14 mouse cellular contexts compared by ENCODE assay signal in the genomic region with DNA sequence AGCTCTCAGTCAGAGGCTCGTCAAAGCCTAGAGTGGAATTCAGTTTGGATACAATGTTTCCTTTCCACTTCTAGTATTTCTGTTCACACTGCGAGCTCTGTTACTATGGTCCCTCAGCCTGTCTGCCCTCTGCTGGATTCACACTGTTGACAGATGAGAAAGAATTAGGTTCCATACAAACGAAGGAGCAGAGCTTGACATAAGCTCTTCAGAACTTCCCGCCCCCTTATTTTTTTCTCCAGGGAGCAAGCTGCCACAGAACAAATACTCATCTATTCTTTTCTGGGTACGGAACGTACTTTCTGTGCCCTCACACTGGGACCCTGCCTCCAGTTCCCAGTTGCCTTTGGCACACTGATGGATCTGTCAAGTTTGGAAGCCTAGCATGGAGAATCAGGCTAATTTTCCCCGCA.
DNase-seq lines count a peak whose midpoint lies in the region; ATAC-seq and TF ChIP-seq lines count a peak whose summit lies in the region.
"Had no signal": no experiment of that assay in that cellular context is flagged by ENCODE, and none has a peak within 500 bp of the region (broad histone marks: within the 10 kb centered on the region; RNA-seq: fewer than 3 reads in every experiment).

No protein-coding gene starts in this region.

- 45% methylated on average over 7 of the region's 7 CpGs for WGBS in hindbrain, embryonic 10.5 days
- WGBS in hindbrain, embryonic 11.5 days: 45% methylated on average over 7 of the region's 7 CpGs
- WGBS in midbrain, embryonic 13.5 days: 41% methylated on average over 7 of the region's 7 CpGs
- WGBS in midbrain, embryonic 15.5 days: 34% methylated on average over 7 of the region's 7 CpGs
- WGBS in hindbrain, embryonic 15.5 days: 25% methylated on average over 7 of the region's 7 CpGs
- 47% methylated on average over 7 of the region's 7 CpGs for WGBS in stomach, postnatal 0 days

- H3K4me1 ChIP-seq in hindbrain, embryonic 10.5 days (replicated peaks): peaks cover 7% of the 10 kb centered on the region
- no peaks in the 10 kb centered on the region for H3K4me1 ChIP-seq in hindbrain, embryonic 11.5 days (replicated peaks; ENCODE audit: control insufficient read depth, insufficient read depth, low read length)
- H3K4me1 ChIP-seq in midbrain, embryonic 13.5 days (replicated peaks): peaks cover 3% of the 10 kb centered on the region; the same call in 1 of the 2 replicates
- no peaks in the 10 kb centered on the region for H3K4me1 ChIP-seq in midbrain, embryonic 15.5 days
- no peaks in the 10 kb centered on the region for H3K4me1 ChIP-seq in hindbrain, embryonic 15.5 days (replicated peaks)
- H3K4me1 ChIP-seq in stomach, postnatal 0 days (replicated peaks; ENCODE audit: control insufficient read depth, insufficient read depth): no peaks in the 10 kb centered on the region
- H3K4me1 ChIP-seq: limb, embryonic 13.5 days had no signal

- peak; percentile 4 for DNase-seq in hindbrain, embryonic 10.5 days (ENCODE audit: low spot score)
- DNase-seq in hindbrain, embryonic 11.5 days (ENCODE audit: low spot score): no peak
- DNase-seq in stomach, postnatal 0 days (ENCODE audit: low spot score): no peak
- no peak for DNase-seq in thymus, adult 18-20 months
- DNase-seq: cerebellum, postnatal 25 days; heart, postnatal 10 days; kidney, adult 9 months; lung, postnatal 14 days; thymus, postnatal 36 days had no signal

- no peak overlapping the region for H3K4me2 ChIP-seq in hindbrain, embryonic 11.5 days (replicated peaks; ENCODE audit: low read depth, low read length)
- no peak overlapping the region for H3K4me2 ChIP-seq in midbrain, embryonic 13.5 days (replicated peaks)
- H3K4me2 ChIP-seq in midbrain, embryonic 15.5 days: no peak overlapping the region
- H3K4me2 ChIP-seq in hindbrain, embryonic 15.5 days: no peak overlapping the region
- H3K4me2 ChIP-seq in stomach, postnatal 0 days (replicated peaks; ENCODE audit: low read depth): no peak overlapping the region
- H3K4me2 ChIP-seq: limb, embryonic 13.5 days had no signal

- H3K27ac ChIP-seq in hindbrain, embryonic 10.5 days: no peak overlapping the region
- H3K27ac ChIP-seq in hindbrain, embryonic 11.5 days (ENCODE audit: low read depth, low read length): no peak overlapping the region
- H3K27ac ChIP-seq in midbrain, embryonic 13.5 days: no peak overlapping the region
- H3K27ac ChIP-seq in midbrain, embryonic 15.5 days: no peak overlapping the region
- no peak overlapping the region for H3K27ac ChIP-seq in hindbrain, embryonic 15.5 days (replicated peaks)
- H3K27ac ChIP-seq in stomach, postnatal 0 days (replicated peaks): no peak overlapping the region
- H3K27ac ChIP-seq: limb, embryonic 13.5 days had no signal

- TF ChIP-seq EP300 in stomach, postnatal 0 days (optimal IDR thresholded peaks at IDR 0.05): no peak

- H3K27me3 ChIP-seq in hindbrain, embryonic 10.5 days (ENCODE audit: insufficient read depth, poor library complexity, severe bottlenecking): no peaks in the 10 kb centered on the region
- H3K27me3 ChIP-seq in hindbrain, embryonic 11.5 days (ENCODE audit: control insufficient read depth, insufficient read depth, low read length): no peaks in the 10 kb centered on the region
- no peaks in the 10 kb centered on the region for H3K27me3 ChIP-seq in midbrain, embryonic 13.5 days
- H3K27me3 ChIP-seq in midbrain, embryonic 15.5 days (replicated peaks): no peaks in the 10 kb centered on the region
- H3K27me3 ChIP-seq in hindbrain, embryonic 15.5 days: no peaks in the 10 kb centered on the region
- H3K27me3 ChIP-seq in stomach, postnatal 0 days (ENCODE audit: control insufficient read depth, insufficient read depth, low read length): no peaks in the 10 kb centered on the region
- H3K27me3 ChIP-seq: limb, embryonic 13.5 days had no signal

- ATAC-seq in hindbrain, embryonic 11.5 days (ENCODE audit: low FRiP score): no peak
- peak; percentile 45 for ATAC-seq in midbrain, embryonic 13.5 days
- no peak for ATAC-seq in midbrain, embryonic 15.5 days (replicated peaks)
- peak; percentile 27; the same call in 1 of the 2 replicates for ATAC-seq in hindbrain, embryonic 15.5 days (ENCODE audit: low FRiP score, low read depth)
- ATAC-seq in stomach, postnatal 0 days (ENCODE audit: low FRiP score, low TSS enrichment): no peak

- H3K4me3 ChIP-seq in hindbrain, embryonic 10.5 days: no peak overlapping the region
- no peak overlapping the region for H3K4me3 ChIP-seq in hindbrain, embryonic 11.5 days (ENCODE audit: low read depth, low read length)
- H3K4me3 ChIP-seq in midbrain, embryonic 13.5 days (replicated peaks): no peak overlapping the region
- H3K4me3 ChIP-seq in midbrain, embryonic 15.5 days: no peak overlapping the region
- no peak overlapping the region for H3K4me3 ChIP-seq in hindbrain, embryonic 15.5 days
- H3K4me3 ChIP-seq in stomach, postnatal 0 days (ENCODE audit: low read depth, low read length): no peak overlapping the region
- H3K4me3 ChIP-seq: limb, embryonic 13.5 days; myocyte had no signal

- H3K9ac ChIP-seq in hindbrain, embryonic 11.5 days (ENCODE audit: low read depth, low read length): no peak overlapping the region
- no peak overlapping the region for H3K9ac ChIP-seq in midbrain, embryonic 13.5 days (replicated peaks)
- H3K9ac ChIP-seq in midbrain, embryonic 15.5 days: no peak overlapping the region
- H3K9ac ChIP-seq in hindbrain, embryonic 15.5 days: no peak overlapping the region
- H3K9ac ChIP-seq in stomach, postnatal 0 days (ENCODE audit: low read length): no peak overlapping the region
- H3K9ac ChIP-seq: limb, embryonic 13.5 days had no signal

- no peaks in the 10 kb centered on the region for H3K9me3 ChIP-seq in hindbrain, embryonic 10.5 days
- no peaks in the 10 kb centered on the region for H3K9me3 ChIP-seq in hindbrain, embryonic 11.5 days (ENCODE audit: control insufficient read depth, low read length)
- H3K9me3 ChIP-seq in midbrain, embryonic 13.5 days: no peaks in the 10 kb centered on the region
- no peaks in the 10 kb centered on the region for H3K9me3 ChIP-seq in midbrain, embryonic 15.5 days
- H3K9me3 ChIP-seq in hindbrain, embryonic 15.5 days: no peaks in the 10 kb centered on the region
- H3K9me3 ChIP-seq in stomach, postnatal 0 days (ENCODE audit: control insufficient read depth, low read length): no peaks in the 10 kb centered on the region
- H3K9me3 ChIP-seq: limb, embryonic 13.5 days had no signal

- peak; percentile 36 for TF ChIP-seq CTCF in stomach, postnatal 0 days (IDR thresholded peaks at IDR 0.05; ENCODE audit: low read depth)

- H3K36me3 ChIP-seq in hindbrain, embryonic 10.5 days: no peaks in the 10 kb centered on the region
- no peaks in the 10 kb centered on the region for H3K36me3 ChIP-seq in hindbrain, embryonic 11.5 days (ENCODE audit: control insufficient read depth, insufficient read depth, low read length)
- no peaks in the 10 kb centered on the region for H3K36me3 ChIP-seq in midbrain, embryonic 13.5 days
- no peaks in the 10 kb centered on the region for H3K36me3 ChIP-seq in midbrain, embryonic 15.5 days (replicated peaks)
- H3K36me3 ChIP-seq in hindbrain, embryonic 15.5 days: no peaks in the 10 kb centered on the region
- H3K36me3 ChIP-seq in stomach, postnatal 0 days (ENCODE audit: control insufficient read depth, insufficient read depth, low read length): no peaks in the 10 kb centered on the region
- H3K36me3 ChIP-seq: limb, embryonic 13.5 days had no signal

Comparison
In these comparisons a context has a peak if more than half of its experiments do, and no peak if none do; other contexts are left out.
1. ATAC-seq: peak in midbrain, embryonic 13.5 days (single experiment) and hindbrain, embryonic 15.5 days (single experiment); none in hindbrain, embryonic 11.5 days (single experiment), midbrain, embryonic 15.5 days (single experiment) and stomach, postnatal 0 days (single experiment).